Mouse (Mus musculus): ENCODE data around the gene St3gal4.

The St3gal4 gene

GRCm38 (mm10) chr9:35048449-35048848 lies 70.6 kb downstream of the St3gal4 start:
- no peak for DNase-seq (ENCODE audit: low spot score)

GRCm38 (mm10) chr9:35045756-35046155 lies 73.3 kb downstream of the St3gal4 start:
- peak; percentile 72 for DNase-seq (ENCODE audit: low spot score)

GRCm38 (mm10) chr9:35045031-35045531 lies 74.0 kb downstream of the St3gal4 start:
- no peak for DNase-seq (ENCODE audit: low spot score)

GRCm38 (mm10) chr9:35044458-35044857 lies 74.6 kb downstream of the St3gal4 start:
- no peak for DNase-seq (ENCODE audit: low spot score)

GRCm38 (mm10) chr9:35043619-35044018 lies 75.4 kb downstream of the St3gal4 start:
- no peak for DNase-seq (ENCODE audit: low spot score)

- DNase-seq (ENCODE audit: low spot score), result no peak
These were observed 77.6 kb downstream of the St3gal4 start for GRCm38 (mm10) chr9:35041493-35041892.

GRCm38 (mm10) chr9:35039846-35040245 lies 79.2 kb downstream of the St3gal4 start:
- no peak for DNase-seq (ENCODE audit: low spot score)

- DNase-seq (ENCODE audit: low spot score), result peak; percentile 54
These were observed 80.0 kb downstream of the St3gal4 start for GRCm38 (mm10) chr9:35038922-35039586.

- no peak for DNase-seq (ENCODE audit: low spot score)
These were observed 84.0 kb downstream of the St3gal4 start for GRCm38 (mm10) chr9:35035074-35035473.

- no peak for DNase-seq (ENCODE audit: low spot score)
These were observed 86.6 kb downstream of the St3gal4 start for GRCm38 (mm10) chr9:35032457-35032856.

GRCm38 (mm10) chr9:35030823-35031222 lies 88.2 kb downstream of the St3gal4 start:
- DNase-seq (ENCODE audit: low spot score), result no peak

- no peak for DNase-seq (ENCODE audit: low spot score)
These were observed 91.6 kb downstream of the St3gal4 start for GRCm38 (mm10) chr9:35027382-35027997.

GRCm38 (mm10) chr9:35026897-35027311 lies 92.2 kb downstream of the St3gal4 start:
- no peak for DNase-seq (ENCODE audit: low spot score)

GRCm38 (mm10) chr9:35026311-35026710 lies 92.8 kb downstream of the St3gal4 start:
- DNase-seq (ENCODE audit: low spot score), result no peak

GRCm38 (mm10) chr9:35024591-35025496 lies 94.2 kb downstream of the St3gal4 start:
- DNase-seq (ENCODE audit: low spot score), result no peak

GRCm38 (mm10) chr9:35021744-35022143 lies 97.3 kb downstream of the St3gal4 start:
- no peak for DNase-seq (ENCODE audit: low spot score)

- no peak for DNase-seq (ENCODE audit: low spot score)
These were observed 98.9 kb downstream of the St3gal4 start for GRCm38 (mm10) chr9:35020015-35020653.

GRCm38 (mm10) chr9:35019372-35019771 lies 99.7 kb downstream of the St3gal4 start:
- DNase-seq (ENCODE audit: low spot score), result peak; percentile 71

GRCm38 (mm10) chr9:35018056-35018455 lies 101.0 kb downstream of the St3gal4 start:
- no peak for DNase-seq (ENCODE audit: low spot score)

- no peak for DNase-seq (ENCODE audit: low spot score)
These were observed 101.5 kb downstream of the St3gal4 start for GRCm38 (mm10) chr9:35017563-35017962.

- peak; percentile 64 for DNase-seq (ENCODE audit: low spot score)
These were observed 102.3 kb downstream of the St3gal4 start for GRCm38 (mm10) chr9:35016762-35017161.
